Mouse (Mus musculus): Measurements from ENCODE around the gene Tmem92. TPM values are rescaled to one million over a fixed set of nuclear protein-coding genes. Genes with fewer than 3 reads are reported as not detected.
A peak's percentile ranks its signal among the peaks of the same experiment; 100 is the strongest.

Tmem92 gene
- polyA plus RNA-seq, 1 experiment from 2014 or later: not detected

- 71% methylated on average over 3 of the region's 3 CpGs for WGBS
- no peaks in the 10 kb centered on the region for H3K27me3 ChIP-seq (replicated peaks; ENCODE audit: control insufficient read depth, insufficient read depth, low read length)
- no peaks in the 10 kb centered on the region for H3K36me3 ChIP-seq (ENCODE audit: control insufficient read depth, insufficient read depth, low read length)
- H3K4me2 ChIP-seq (ENCODE audit: low read depth, low read length): no peak overlapping the region
- no peak overlapping the region for H3K9ac ChIP-seq (ENCODE audit: low read depth, low read length)
- no peaks in the 10 kb centered on the region for H3K9me3 ChIP-seq (ENCODE audit: control insufficient read depth, low read length)
- no peaks in the 10 kb centered on the region for H3K4me1 ChIP-seq (ENCODE audit: control insufficient read depth, insufficient read depth, low read length)
- ATAC-seq (ENCODE audit: low read depth): no peak
- no peak overlapping the region for H3K4me3 ChIP-seq (ENCODE audit: low read depth, low read length)
- no peak for DNase-seq (ENCODE audit: low spot score)
- H3K27ac ChIP-seq (replicated peaks; ENCODE audit: low read depth, low read length): no peak overlapping the region
Observed at GRCm38 (mm10) chr11:94772363-94773055, 10.0 kb downstream of the Tmem92 start.

DNA sequence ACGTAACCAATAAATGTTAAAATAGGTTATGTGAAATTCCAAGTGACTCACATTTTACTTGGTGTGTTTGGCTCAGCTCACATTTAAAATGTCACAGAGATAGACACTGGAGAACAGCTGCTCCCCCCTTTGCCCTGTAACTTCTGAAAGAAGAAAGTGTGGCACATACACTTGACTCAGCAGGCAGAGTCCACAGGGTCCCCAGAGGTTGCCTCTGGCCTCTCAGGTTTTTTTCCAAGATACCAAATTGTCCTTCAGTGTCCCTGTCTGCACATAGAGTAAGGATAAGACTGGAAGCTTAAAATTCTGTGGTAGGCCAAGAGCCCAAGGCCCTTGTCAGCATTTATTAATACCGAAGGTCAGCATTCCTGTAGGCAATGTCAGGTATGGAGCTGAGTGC, 15.3 kb downstream of the Tmem92 start:
- WGBS: 92% methylated on average over 2 of the region's 2 CpGs
- Histone ChIP-seq H3K4me2 (ENCODE audit: low read depth, low read length) (no peak overlapping the region), H3K27me3 (replicated peaks; ENCODE audit: control insufficient read depth, insufficient read depth, low read length) (no peaks in the 10 kb centered on the region), H3K9ac (ENCODE audit: low read depth, low read length) (no peak overlapping the region), H3K36me3 (ENCODE audit: control insufficient read depth, insufficient read depth, low read length) (no peaks in the 10 kb centered on the region), H3K4me3 (ENCODE audit: low read depth, low read length) (no peak overlapping the region), H3K4me1 (ENCODE audit: control insufficient read depth, insufficient read depth, low read length) (no peaks in the 10 kb centered on the region), H3K27ac (replicated peaks; ENCODE audit: low read depth, low read length) (no peak overlapping the region), H3K9me3 (ENCODE audit: control insufficient read depth, low read length) (no peaks in the 10 kb centered on the region)
- no peak for ATAC-seq (ENCODE audit: low read depth)
- DNase-seq (ENCODE audit: low spot score): no peak

DNA sequence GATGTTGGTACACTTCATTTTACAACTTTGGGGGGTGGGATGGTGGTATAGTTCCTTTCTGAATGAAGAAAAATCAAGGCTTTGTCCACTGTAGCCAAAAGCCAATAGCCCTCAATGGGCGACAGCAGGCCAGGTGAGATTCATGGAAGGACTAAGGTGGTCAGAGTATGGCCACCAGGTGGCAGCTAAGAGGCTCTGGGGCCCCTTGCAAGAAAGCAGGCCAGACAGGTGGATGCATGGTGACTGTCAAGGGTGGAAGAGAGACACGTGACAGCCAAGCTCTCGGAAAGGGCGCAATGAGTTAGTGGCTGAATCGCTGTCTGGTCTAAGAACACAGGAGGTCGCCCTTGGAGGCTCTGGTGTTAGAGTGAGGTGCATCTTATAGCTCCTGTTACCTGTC, 19.7 kb downstream of the Tmem92 start:
- H3K36me3 ChIP-seq (ENCODE audit: control insufficient read depth, insufficient read depth, low read length): no peaks in the 10 kb centered on the region
- H3K4me2 ChIP-seq (ENCODE audit: low read depth, low read length): no peak overlapping the region
- H3K4me3 ChIP-seq (ENCODE audit: low read depth, low read length): no peak overlapping the region
- no peaks in the 10 kb centered on the region for H3K27me3 ChIP-seq (replicated peaks; ENCODE audit: control insufficient read depth, insufficient read depth, low read length)
- H3K9ac ChIP-seq (ENCODE audit: low read depth, low read length): no peak overlapping the region
- peaks cover 3% of the 10 kb centered on the region; the same call in 1 of the 2 replicates for H3K4me1 ChIP-seq (ENCODE audit: control insufficient read depth, insufficient read depth, low read length)
- 35% methylated on average over 6 of the region's 6 CpGs for WGBS
- no peaks in the 10 kb centered on the region for H3K9me3 ChIP-seq (ENCODE audit: control insufficient read depth, low read length)
- H3K27ac ChIP-seq (replicated peaks; ENCODE audit: low read depth, low read length): no peak overlapping the region
- ATAC-seq (ENCODE audit: low read depth) (no peak), DNase-seq (ENCODE audit: low spot score) (no peak)

GRCm38 (mm10) chr11:94762281-94762680, 20.2 kb downstream of the Tmem92 start:
- Histone ChIP-seq H3K4me1 (ENCODE audit: control insufficient read depth, insufficient read depth, low read length) (peaks cover 3% of the 10 kb centered on the region; the same call in 1 of the 2 replicates), H3K36me3 (ENCODE audit: control insufficient read depth, insufficient read depth, low read length) (no peaks in the 10 kb centered on the region), H3K27me3 (replicated peaks; ENCODE audit: control insufficient read depth, insufficient read depth, low read length) (no peaks in the 10 kb centered on the region), H3K4me3 (ENCODE audit: low read depth, low read length) (no peak overlapping the region), H3K9ac (ENCODE audit: low read depth, low read length) (no peak overlapping the region), H3K4me2 (ENCODE audit: low read depth, low read length) (no peak overlapping the region), H3K9me3 (ENCODE audit: control insufficient read depth, low read length) (no peaks in the 10 kb centered on the region), H3K27ac (replicated peaks; ENCODE audit: low read depth, low read length) (no peak overlapping the region)
- ATAC-seq (ENCODE audit: low read depth) (no peak), DNase-seq (ENCODE audit: low spot score) (no peak)
- 85% methylated on average over 1 of the region's 1 CpGs for WGBS

DNA sequence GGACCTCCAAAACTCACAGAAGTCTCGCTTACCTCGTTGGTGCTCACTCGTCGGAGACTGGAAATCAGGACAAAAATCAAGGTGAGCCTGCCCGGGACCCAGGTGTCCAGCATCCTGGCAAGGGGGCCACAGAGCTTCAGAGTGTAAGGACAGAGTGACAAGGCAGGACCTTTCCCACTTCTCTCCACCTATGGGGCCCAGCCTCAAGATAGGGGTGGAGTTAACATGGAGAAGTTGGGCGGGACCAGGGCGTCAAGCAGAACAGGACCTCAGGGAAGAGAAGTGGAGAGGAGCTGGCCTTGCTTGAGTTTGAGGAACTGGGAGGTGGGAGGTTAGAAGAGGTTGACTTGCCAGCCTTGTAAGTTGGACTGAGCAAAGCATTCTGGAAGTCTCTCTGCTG, 21.7 kb downstream of the Tmem92 start:
- Histone ChIP-seq H3K27ac (replicated peaks; ENCODE audit: low read depth, low read length) (no peak overlapping the region), H3K4me1 (ENCODE audit: control insufficient read depth, insufficient read depth, low read length) (peaks cover 3% of the 10 kb centered on the region; the same call in 1 of the 2 replicates), H3K36me3 (ENCODE audit: control insufficient read depth, insufficient read depth, low read length) (no peaks in the 10 kb centered on the region), H3K9me3 (ENCODE audit: control insufficient read depth, low read length) (no peaks in the 10 kb centered on the region), H3K4me3 (ENCODE audit: low read depth, low read length) (no peak overlapping the region), H3K4me2 (ENCODE audit: low read depth, low read length) (no peak overlapping the region), H3K9ac (ENCODE audit: low read depth, low read length) (no peak overlapping the region), H3K27me3 (replicated peaks; ENCODE audit: control insufficient read depth, insufficient read depth, low read length) (no peaks in the 10 kb centered on the region)
- no peak for ATAC-seq (ENCODE audit: low read depth)
- DNase-seq (ENCODE audit: low spot score): no peak
- WGBS: 61% methylated on average over 7 of the region's 7 CpGs

DNA sequence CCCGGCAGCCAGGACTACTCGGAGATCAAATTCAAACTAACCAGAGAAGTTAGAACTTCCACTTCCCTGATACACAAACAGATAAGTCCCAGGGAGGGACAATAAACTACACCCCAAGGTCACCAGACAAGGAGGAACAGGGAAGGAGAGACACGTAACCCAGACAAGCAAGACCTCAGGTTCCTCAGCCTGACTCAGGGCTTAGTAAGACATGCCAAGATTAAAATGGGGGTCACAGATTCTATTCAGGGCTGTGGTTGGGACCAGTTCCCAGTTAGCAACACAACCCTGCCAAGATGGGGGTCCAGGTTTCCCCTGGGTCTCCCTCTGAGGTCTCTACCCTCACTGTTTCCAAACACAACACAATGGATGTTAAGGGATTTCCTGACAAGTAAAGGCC, 22.1 kb downstream of the Tmem92 start:
- H3K27ac ChIP-seq (replicated peaks; ENCODE audit: low read depth, low read length): no peak overlapping the region
- WGBS: 67% methylated on average over 3 of the region's 3 CpGs
- peak; percentile 62 for ATAC-seq (ENCODE audit: low read depth)

DNA sequence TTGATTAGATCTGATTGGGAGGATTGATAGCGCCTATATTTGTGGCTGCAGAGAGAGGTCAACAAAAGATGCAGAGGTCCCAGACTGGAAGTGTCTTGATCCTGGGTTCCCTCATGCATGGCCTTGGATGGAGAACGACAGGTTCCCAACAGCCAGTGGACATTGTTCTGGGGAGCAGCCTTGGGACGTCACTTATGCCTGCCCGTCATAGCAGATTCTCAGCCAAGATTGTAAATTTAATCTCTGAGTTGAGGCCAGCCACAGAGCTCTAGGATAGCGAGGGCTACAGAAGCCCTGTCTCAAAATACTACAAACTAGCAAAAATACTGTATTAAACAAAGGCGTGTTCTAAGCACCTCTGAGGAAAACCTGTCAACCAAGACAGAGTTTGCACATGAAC, 22.6 kb downstream of the Tmem92 start:
- Histone ChIP-seq H3K27me3 (replicated peaks; ENCODE audit: control insufficient read depth, insufficient read depth, low read length) (no peaks in the 10 kb centered on the region), H3K9ac (ENCODE audit: low read depth, low read length) (no peak overlapping the region), H3K9me3 (ENCODE audit: control insufficient read depth, low read length) (no peaks in the 10 kb centered on the region), H3K27ac (replicated peaks; ENCODE audit: low read depth, low read length) (no peak overlapping the region), H3K4me3 (ENCODE audit: low read depth, low read length) (no peak overlapping the region), H3K36me3 (ENCODE audit: control insufficient read depth, insufficient read depth, low read length) (no peaks in the 10 kb centered on the region), H3K4me2 (ENCODE audit: low read depth, low read length) (no peak overlapping the region), H3K4me1 (ENCODE audit: control insufficient read depth, insufficient read depth, low read length) (peaks cover 3% of the 10 kb centered on the region; the same call in 1 of the 2 replicates)
- WGBS: 72% methylated on average over 6 of the region's 6 CpGs
- ATAC-seq (ENCODE audit: low read depth) (no peak), DNase-seq (ENCODE audit: low spot score) (no peak)

More for the DNA sequence above, 22.1 kb downstream of the Tmem92 start:
- Histone ChIP-seq H3K4me1 (ENCODE audit: control insufficient read depth, insufficient read depth, low read length) (peaks cover 3% of the 10 kb centered on the region; the same call in 1 of the 2 replicates), H3K4me2 (ENCODE audit: low read depth, low read length) (no peak overlapping the region), H3K36me3 (ENCODE audit: control insufficient read depth, insufficient read depth, low read length) (no peaks in the 10 kb centered on the region), H3K9ac (ENCODE audit: low read depth, low read length) (no peak overlapping the region), H3K9me3 (ENCODE audit: control insufficient read depth, low read length) (no peaks in the 10 kb centered on the region), H3K4me3 (ENCODE audit: low read depth, low read length) (no peak overlapping the region), H3K27me3 (replicated peaks; ENCODE audit: control insufficient read depth, insufficient read depth, low read length) (no peaks in the 10 kb centered on the region)
- peak; percentile 62 for DNase-seq (ENCODE audit: low spot score)

GRCm38 (mm10) chr11:94752946-94753713, 29.4 kb downstream of the Tmem92 start:
- Histone ChIP-seq H3K4me2 (ENCODE audit: low read depth, low read length) (no peak overlapping the region), H3K9ac (ENCODE audit: low read depth, low read length) (no peak overlapping the region), H3K4me3 (ENCODE audit: low read depth, low read length) (no peak overlapping the region), H3K36me3 (ENCODE audit: control insufficient read depth, insufficient read depth, low read length) (no peaks in the 10 kb centered on the region), H3K4me1 (ENCODE audit: control insufficient read depth, insufficient read depth, low read length) (no peaks in the 10 kb centered on the region), H3K9me3 (ENCODE audit: control insufficient read depth, low read length) (no peaks in the 10 kb centered on the region), H3K27ac (replicated peaks; ENCODE audit: low read depth, low read length) (no peak overlapping the region), H3K27me3 (replicated peaks; ENCODE audit: control insufficient read depth, insufficient read depth, low read length) (no peaks in the 10 kb centered on the region)
- ATAC-seq (ENCODE audit: low read depth): no peak
- 51% methylated on average over 2 of the region's 2 CpGs for WGBS
- DNase-seq (ENCODE audit: low spot score): no peak
